Comparison of ENCODE assay signal across 8 mouse cellular contexts in the genomic region with DNA sequence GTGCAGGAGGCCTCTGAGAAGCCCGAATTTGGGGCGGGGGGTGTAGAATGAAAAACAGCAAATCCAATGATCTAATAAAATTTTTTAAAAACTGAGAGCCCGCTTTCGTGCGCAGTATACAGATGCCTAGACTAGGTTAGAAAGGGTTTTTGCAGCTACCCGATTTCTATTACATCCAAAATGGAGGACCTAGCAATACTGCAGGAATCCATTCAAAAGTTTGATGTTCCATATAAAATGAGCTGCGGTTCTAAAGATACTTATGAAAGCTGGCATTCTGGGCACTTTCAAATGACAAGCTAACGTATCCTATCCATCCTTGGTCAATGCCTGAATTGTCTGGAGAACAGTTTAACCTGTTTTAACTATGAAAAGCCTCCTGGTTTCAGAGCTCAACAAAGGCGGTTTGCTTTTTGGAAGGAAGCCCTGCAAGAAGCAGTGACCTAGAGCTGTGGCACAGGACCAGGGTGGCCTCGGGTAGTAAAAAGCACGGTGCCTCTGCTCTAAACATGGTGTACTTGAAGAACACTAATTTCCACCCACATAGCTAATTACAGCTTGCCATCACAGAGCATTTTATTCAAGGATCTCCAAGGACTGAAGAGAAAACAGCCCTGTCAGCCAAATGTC. TPM values are rescaled to one million over a fixed set of nuclear protein-coding genes. Genes with fewer than 3 reads are reported as not detected.
A peak's percentile ranks its signal among the peaks of the same experiment; 100 is the strongest.
DNase-seq lines count a peak whose midpoint lies in the region; ATAC-seq and TF ChIP-seq lines count a peak whose summit lies in the region.

No protein-coding gene starts in this region.

- ATAC-seq in cerebellum, adult (ENCODE audit: insufficient number of reproducible peaks, low FRiP score, low TSS enrichment), result no peak
- no peak; the same call in 1 of the 2 replicates for ATAC-seq in forebrain, embryonic 11.5 days (replicated peaks; ENCODE audit: low FRiP score)
- no peak for ATAC-seq in intestine, postnatal 0 days
- ATAC-seq in midbrain, embryonic 12.5 days (ENCODE audit: low FRiP score, low read depth), result 0 out of 2 replicates have a peak, but pooled peaks have one; percentile 1

- 14% methylated on average over 11 of the region's 11 CpGs for WGBS in forebrain, embryonic 11.5 days
- WGBS in intestine, postnatal 0 days, result 36% methylated on average over 11 of the region's 11 CpGs
- WGBS in midbrain, embryonic 12.5 days, result 18% methylated on average over 11 of the region's 11 CpGs

- no peaks in the 10 kb centered on the region for H3K4me1 ChIP-seq in ES-Bruce4 (ENCODE audit: control insufficient read depth, insufficient read depth, low read length)
- H3K4me1 ChIP-seq in forebrain, embryonic 11.5 days (replicated peaks; ENCODE audit: control insufficient read depth, insufficient read depth, low read length), result peaks cover 3% of the 10 kb centered on the region; the same call in 1 of the 2 replicates
- 0 out of 2 replicates have a peak, but pooled peaks cover 3% of the 10 kb centered on the region for H3K4me1 ChIP-seq in intestine, postnatal 0 days (replicated peaks; ENCODE audit: control insufficient read depth, insufficient read depth, low read length)
- peaks cover 15% of the 10 kb centered on the region for H3K4me1 ChIP-seq in midbrain, embryonic 12.5 days

- no peak for TF ChIP-seq EP300 in ES-Bruce4 (IDR thresholded peaks at IDR 0.05; ENCODE audit: insufficient read depth, low read depth, low read length)

- H3K27ac ChIP-seq in ES-Bruce4 (ENCODE audit: insufficient read depth, low read length), result peak overlapping the region; percentile 16; the same call in 1 of the 2 replicates
- 0 out of 2 replicates have a peak overlapping the region, but pooled peaks have one; percentile 97 for H3K27ac ChIP-seq in forebrain, embryonic 11.5 days (ENCODE audit: low read depth, low read length)
- H3K27ac ChIP-seq in intestine, postnatal 0 days (ENCODE audit: low read depth, low read length), result no peak overlapping the region
- H3K27ac ChIP-seq in midbrain, embryonic 12.5 days (replicated peaks), result peak overlapping the region; percentile 99

- DNase-seq in cerebellum, adult 11 months, result peak; percentile 17
- DNase-seq in forebrain, embryonic 11.5 days (ENCODE audit: low spot score), result no peak
- DNase-seq in gastrocnemius, postnatal 25 days, result no peak
- DNase-seq in lung, postnatal 10 days, result no peak

- peak overlapping the region; percentile 86 for H3K4me2 ChIP-seq in forebrain, embryonic 11.5 days (ENCODE audit: low read depth, low read length, severe bottlenecking)
- peak overlapping the region; percentile 87 for H3K4me2 ChIP-seq in intestine, postnatal 0 days (replicated peaks; ENCODE audit: low read depth)
- H3K4me2 ChIP-seq in midbrain, embryonic 12.5 days (replicated peaks), result peak overlapping the region; percentile 56

- H3K4me3 ChIP-seq in ES-Bruce4 (ENCODE audit: low read depth, low read length), result peak overlapping the region; percentile 70
- H3K4me3 ChIP-seq in forebrain, embryonic 11.5 days (ENCODE audit: low read depth, low read length), result peak overlapping the region; percentile 92
- H3K4me3 ChIP-seq in intestine, postnatal 0 days (ENCODE audit: low read depth, low read length), result peak overlapping the region; percentile 85; the same call in 1 of the 2 replicates
- peak overlapping the region; percentile 95 for H3K4me3 ChIP-seq in midbrain, embryonic 12.5 days

- H3K27me3 ChIP-seq in ES-Bruce4 (ENCODE audit: control insufficient read depth, insufficient read depth, low read length, poor library complexity, severe bottlenecking), result no peaks in the 10 kb centered on the region
- no peaks in the 10 kb centered on the region for H3K27me3 ChIP-seq in forebrain, embryonic 11.5 days (ENCODE audit: control insufficient read depth, insufficient read depth, low read length)
- H3K27me3 ChIP-seq in intestine, postnatal 0 days (replicated peaks; ENCODE audit: control insufficient read depth, insufficient read depth, low read length), result peaks cover 9% of the 10 kb centered on the region; the same call in 1 of the 2 replicates
- no peaks in the 10 kb centered on the region for H3K27me3 ChIP-seq in midbrain, embryonic 12.5 days

- H3K36me3 ChIP-seq in ES-Bruce4 (ENCODE audit: control insufficient read depth, insufficient read depth, low read length, poor library complexity, severe bottlenecking), result peaks cover 8% of the 10 kb centered on the region
- H3K36me3 ChIP-seq in forebrain, embryonic 11.5 days (ENCODE audit: control insufficient read depth, insufficient read depth, low read length), result no peaks in the 10 kb centered on the region
- no peaks in the 10 kb centered on the region for H3K36me3 ChIP-seq in intestine, postnatal 0 days (ENCODE audit: control insufficient read depth, insufficient read depth)
- 0 out of 2 replicates have a peak, but pooled peaks cover under 1% of the 10 kb centered on the region for H3K36me3 ChIP-seq in midbrain, embryonic 12.5 days

- no peak for TF ChIP-seq POLR2A in ES-Bruce4 (IDR thresholded peaks at IDR 0.05; ENCODE audit: insufficient read depth, low read length)

- TF ChIP-seq CTCF in ES-Bruce4 (IDR thresholded peaks at IDR 0.05; ENCODE audit: low read depth, low read length), result no peak
- TF ChIP-seq CTCF in intestine, postnatal 0 days (IDR thresholded peaks at IDR 0.05; ENCODE audit: low read depth), result no peak

- no peaks in the 10 kb centered on the region for H3K9me3 ChIP-seq in ES-Bruce4 (replicated peaks; ENCODE audit: control insufficient read depth, insufficient read depth, low read length, poor library complexity, severe bottlenecking)
- no peaks in the 10 kb centered on the region for H3K9me3 ChIP-seq in forebrain, embryonic 11.5 days (ENCODE audit: control insufficient read depth, low read length)
- no peaks in the 10 kb centered on the region for H3K9me3 ChIP-seq in intestine, postnatal 0 days (ENCODE audit: control insufficient read depth)
- H3K9me3 ChIP-seq in midbrain, embryonic 12.5 days, result no peaks in the 10 kb centered on the region

- peak overlapping the region; percentile 100 for H3K9ac ChIP-seq in ES-Bruce4 (ENCODE audit: low read depth, poor library complexity, severe bottlenecking)
- H3K9ac ChIP-seq in forebrain, embryonic 11.5 days (ENCODE audit: low read length), result peak overlapping the region; percentile 97
- no peak overlapping the region for H3K9ac ChIP-seq in intestine, postnatal 0 days (ENCODE audit: low read depth, low read length)
- peak overlapping the region; percentile 99 for H3K9ac ChIP-seq in midbrain, embryonic 12.5 days (replicated peaks)

RNA-seq across cellular contexts. Expression of a gene that starts 1.2 kb away (rescaled TPM):
- 357 and 369 TPM in 2 replicates for polyA plus RNA-seq in ES-Bruce4 (2011; ENCODE audit: insufficient read depth, insufficient read length, low read depth, missing spikeins)
- polyA plus RNA-seq in forebrain, embryonic 11.5 days (2014; fragmentation: Nextera tagmentation; extraction: Ambion mirVana), result 40.8 and 42.4 TPM in 2 replicates
- 4.9 and 7.0 TPM in 2 replicates for polyA plus RNA-seq in intestine, postnatal 0 days (2015; fragmentation: Nextera tagmentation; extraction: Ambion mirVana)
- polyA plus RNA-seq in midbrain, embryonic 12.5 days (2016; fragmentation: Nextera tagmentation; extraction: Ambion mirVana), result 41.4 and 42.1 TPM in 2 replicates
- 10 to 100 TPM; 66.5 to 89.1 TPM for total RNA-seq in gastrocnemius, postnatal 25 days (2021)
